Mouse (Mus musculus) thymus, postnatal 10 days (tissue): ENCODE measurements around the gene Fam184a.

ENCODE experiments used
- DNase-seq, 2 experiments: peaks; one replicate each; pipeline ENCODE4 v3.0.0; 2021; ENCODE audit warnings: low spot score in 2 of 2

Fam184a gene

DNA sequence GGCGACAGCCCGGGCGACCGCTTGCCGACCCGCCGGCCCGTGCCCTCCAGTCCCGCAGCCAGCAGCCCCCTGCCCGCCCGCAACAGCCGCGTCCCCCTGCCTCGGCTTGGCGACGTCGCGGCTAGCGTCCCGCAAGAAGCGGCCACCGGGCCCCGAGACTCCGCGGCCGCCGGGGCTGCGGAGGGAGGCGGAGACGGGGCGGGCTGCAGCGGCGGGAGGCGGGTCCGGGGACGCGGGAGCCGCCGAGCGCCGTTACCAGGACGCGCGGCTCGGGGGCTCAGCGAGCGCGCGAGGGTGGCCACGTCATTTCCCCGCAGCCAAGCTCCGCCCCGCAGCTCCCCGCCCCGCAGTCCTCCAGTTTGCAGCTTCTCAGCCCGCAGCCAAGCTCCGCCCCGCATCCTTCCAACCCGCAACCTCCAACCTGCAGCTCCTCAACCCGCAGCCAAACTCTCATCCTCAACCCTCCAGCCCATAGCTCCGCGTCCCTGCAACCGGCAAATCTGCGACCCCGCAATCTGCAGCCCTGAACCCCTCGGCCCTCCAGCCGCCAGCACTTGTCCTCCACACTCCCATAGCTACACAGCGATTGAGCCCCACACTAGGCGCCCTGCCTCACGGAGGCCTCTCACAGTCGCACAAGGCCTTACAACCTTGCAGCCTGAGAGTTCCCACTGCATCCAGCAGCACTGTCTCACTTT lies at the start of gene Fam184a:
Gene Fam184a, minus strand, starts transcription at position 169 of the 698 bp plus-strand sequence.
- no peak for DNase-seq

- no peak for DNase-seq
Measured at GRCm38 (mm10) chr10:53796258-53796581, 45.3 kb upstream of the Fam184a start.

DNA sequence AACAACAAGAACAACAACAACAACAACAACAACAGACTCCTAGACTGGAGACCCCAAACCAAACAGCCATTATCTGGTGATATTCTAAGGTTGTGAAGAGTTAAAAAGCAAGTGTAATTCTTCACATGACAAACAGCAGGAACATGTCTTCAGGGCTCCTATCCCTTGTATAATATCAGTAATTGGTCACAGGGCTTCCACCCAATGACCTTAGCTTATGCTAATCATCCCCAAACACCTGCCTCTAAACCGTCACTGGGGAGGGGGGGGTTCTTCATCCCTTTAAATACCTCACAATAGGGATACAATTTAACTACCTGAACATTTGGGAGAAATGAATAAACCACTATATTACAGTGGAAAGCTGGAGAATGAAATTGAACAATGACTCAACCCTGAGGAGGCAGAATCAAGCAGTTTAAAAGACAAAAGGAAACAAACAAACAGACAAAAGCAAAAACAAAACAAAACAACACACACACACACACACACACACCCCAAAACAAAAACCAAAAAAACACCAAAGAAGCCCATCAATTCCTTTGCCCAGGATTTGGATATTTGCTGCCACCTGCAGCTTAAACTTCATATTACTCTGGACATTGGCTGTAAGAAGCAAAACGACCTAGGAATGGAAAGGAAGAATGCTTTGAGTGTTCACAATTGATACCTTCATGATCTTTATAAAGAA lies 44.8 kb upstream of the Fam184a start:
- no peak for DNase-seq

DNA sequence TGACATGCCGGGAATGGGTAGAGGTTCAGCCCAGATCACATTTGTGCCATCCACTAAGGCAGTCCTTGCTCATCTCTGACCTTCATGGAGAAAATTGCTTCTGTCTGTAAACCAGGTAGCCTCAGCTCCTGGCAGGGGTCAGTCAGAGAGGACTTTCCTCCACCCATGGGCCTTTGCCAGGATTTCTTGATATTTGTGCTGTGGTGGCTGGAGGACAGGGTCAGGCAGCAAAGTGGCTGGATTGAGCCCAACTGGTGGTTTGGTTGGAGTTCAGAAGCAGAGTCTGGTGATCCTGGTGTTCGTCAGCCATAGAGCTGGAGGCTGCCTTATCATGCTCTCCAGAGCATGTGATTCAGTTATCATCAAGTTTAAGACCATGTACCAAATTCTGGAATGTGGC lies 40.4 kb upstream of the Fam184a start:
- no peak for DNase-seq

- no peak for DNase-seq
Measured at GRCm38 (mm10) chr10:53776591-53776990, 25.7 kb upstream of the Fam184a start.

DNA sequence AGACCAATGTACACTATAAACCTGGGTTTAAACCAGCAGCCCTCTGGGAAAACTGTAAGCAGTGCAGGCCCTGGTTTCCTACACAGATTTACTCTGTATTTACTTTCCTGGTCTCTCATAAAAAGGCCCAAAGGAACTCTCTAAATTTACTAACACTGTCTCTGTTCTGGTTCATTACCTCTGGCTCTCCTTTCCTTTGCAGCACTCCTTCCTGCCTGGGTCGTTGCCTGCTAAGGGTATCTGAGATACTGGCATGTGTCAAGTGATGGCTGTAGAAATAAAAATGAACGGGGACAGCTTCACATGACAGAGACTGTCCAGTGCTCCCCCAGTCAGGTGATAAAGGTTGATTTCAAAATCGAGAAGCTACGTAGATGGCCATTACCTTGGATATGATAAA lies 21.8 kb upstream of the Fam184a start:
- no peak for DNase-seq

- no peak for DNase-seq
Measured at GRCm38 (mm10) chr10:53771480-53771879, 20.6 kb upstream of the Fam184a start.

DNA sequence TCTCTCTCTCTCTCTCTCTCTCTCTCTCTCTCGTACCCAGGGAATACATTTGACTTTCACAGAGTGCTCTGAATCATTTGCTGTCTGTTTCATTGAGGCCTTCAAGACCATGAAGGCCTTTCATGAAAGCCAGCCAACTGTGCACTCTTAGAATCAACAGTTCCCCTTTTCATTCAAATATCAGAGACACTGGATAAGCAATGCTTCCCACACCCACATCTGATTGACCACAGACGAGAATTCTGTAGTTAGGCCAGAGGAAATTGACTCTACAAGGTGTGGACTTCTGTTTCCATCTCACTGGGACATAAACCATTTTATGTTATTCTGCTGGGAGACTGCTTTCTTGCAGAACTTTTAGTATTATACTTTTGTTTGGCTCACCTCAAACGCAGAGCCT lies 17.8 kb upstream of the Fam184a start:
- no peak for DNase-seq

GRCm38 (mm10) chr10:53765471-53765870 lies 14.5 kb upstream of the Fam184a start:
- DNase-seq = no peak

DNA sequence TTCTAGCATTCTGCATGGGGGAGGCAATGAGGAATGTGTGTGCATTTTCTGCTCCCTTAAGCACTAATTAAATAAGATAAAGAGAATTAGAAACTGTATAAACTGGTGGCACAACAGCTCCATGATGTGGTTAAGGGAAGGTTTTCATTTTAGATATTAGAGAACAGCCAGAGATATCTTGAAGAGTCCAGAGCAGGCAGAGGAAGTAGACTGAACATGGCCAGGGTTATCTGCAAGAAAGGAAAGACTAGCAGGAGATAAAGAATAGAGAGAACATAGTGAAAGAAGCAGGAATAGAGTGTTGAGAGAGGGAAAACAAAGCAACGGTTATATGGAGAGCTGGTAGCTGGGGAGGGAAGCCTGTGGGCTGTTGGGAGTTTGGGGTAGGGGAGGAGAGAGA lies 1.8 kb upstream of the Fam184a start:
- no peak for DNase-seq

- DNase-seq = no peak
Measured at GRCm38 (mm10) chr10:53750275-53750954, 508 bp downstream of the Fam184a start.

GRCm38 (mm10) chr10:53746039-53746438 lies 4.9 kb downstream of the Fam184a start:
- DNase-seq = no peak

GRCm38 (mm10) chr10:53742961-53743360 lies 8.0 kb downstream of the Fam184a start:
- no peak for DNase-seq

- DNase-seq = no peak
Measured at GRCm38 (mm10) chr10:53740014-53740413, 10.9 kb downstream of the Fam184a start.

DNA sequence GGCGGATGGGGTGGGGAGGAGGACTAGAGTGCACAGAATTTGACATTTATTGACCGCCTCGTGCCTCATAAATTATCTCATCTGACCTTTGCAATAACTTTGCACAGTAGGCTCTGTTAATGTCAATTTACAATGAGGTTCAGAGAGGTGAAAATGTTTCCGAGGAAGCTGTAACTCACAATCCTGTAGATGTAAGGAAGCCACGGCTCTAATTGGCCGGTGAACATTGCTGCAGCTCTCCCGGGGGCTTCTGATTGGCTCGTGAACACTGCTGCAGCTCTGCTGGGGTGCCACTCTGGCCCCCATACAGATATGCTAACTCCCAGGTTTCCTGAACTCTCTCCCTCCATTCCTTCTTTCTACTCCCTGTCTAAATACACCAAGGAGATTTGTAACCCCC lies 12.1 kb downstream of the Fam184a start:
- no peak for DNase-seq

DNA sequence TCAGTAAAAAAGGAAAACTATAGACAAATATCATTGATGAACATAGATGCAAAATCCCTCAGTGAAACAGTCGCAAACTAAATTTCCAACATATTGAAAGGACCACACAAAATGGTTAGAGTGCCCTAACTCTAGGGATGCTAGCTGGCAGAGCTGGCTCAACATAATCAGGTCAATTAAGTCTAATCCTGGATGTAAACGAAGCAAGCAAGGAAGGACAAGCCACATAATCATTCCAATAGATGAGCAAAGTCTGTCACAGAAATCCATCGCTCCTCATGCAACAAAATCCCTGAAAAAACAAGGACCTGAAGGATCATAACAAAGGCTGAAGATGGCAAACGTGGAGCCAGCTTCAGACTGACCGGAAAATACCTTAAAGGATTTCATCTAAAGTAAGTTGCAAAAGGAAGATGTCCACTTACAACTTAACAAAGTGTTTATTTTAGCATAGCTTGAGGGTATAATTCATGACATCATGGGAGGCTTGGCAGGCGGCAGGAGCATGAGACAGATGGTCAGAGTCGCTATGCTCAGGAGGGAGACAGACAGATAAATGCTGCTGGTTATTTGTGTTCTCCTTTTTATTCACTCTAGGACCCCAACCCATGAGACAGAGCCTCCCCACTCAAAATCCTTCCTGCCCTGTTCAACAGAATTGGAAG lies 15.6 kb downstream of the Fam184a start:
- no peak for DNase-seq

DNA sequence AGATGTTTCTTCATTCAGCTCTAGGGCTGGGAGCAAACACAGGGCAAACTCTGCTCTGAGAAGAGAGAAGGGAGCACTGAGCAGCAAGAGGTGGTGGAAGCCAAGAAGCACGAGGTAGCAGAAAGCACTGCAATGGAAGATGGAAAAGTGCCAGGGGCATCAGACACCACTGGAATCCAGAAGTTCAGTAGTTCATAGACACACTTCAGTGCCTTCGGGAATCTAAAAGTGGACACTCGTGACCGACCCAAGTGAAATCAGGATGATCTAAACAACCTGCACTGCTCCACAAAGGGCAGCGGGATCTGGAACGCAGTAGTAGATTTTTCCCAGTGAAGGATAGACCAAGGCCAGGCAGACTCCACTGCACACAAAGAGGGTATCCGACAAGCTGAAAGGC lies 18.6 kb downstream of the Fam184a start:
- DNase-seq = no peak

- DNase-seq = no peak
Measured at GRCm38 (mm10) chr10:53728883-53729282, 22.0 kb downstream of the Fam184a start.

DNA sequence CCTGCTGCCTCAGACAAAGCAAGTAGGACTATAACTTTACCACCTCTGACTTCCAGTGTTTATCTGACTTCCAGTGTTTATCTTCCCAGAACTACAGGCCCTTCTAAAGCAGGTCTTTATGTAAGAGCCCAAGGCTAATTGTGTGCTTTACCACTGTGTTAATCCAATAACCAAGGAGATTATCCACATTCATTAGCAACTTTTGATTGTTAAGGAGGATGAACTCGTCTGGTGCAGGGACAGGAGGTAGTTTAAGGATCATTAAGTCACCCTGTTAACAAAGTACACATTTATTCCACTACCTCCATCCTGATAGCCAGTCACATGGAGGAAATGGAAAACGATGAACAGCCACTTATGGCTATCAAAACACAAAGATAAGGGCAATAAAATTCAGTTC lies 25.6 kb downstream of the Fam184a start:
- no peak for DNase-seq

GRCm38 (mm10) chr10:53704516-53704915 lies 46.4 kb downstream of the Fam184a start:
- DNase-seq = no peak

GRCm38 (mm10) chr10:53698531-53698930 lies 52.4 kb downstream of the Fam184a start:
- no peak for DNase-seq

- DNase-seq = no peak
Measured at GRCm38 (mm10) chr10:53694757-53695156, 56.2 kb downstream of the Fam184a start.

DNA sequence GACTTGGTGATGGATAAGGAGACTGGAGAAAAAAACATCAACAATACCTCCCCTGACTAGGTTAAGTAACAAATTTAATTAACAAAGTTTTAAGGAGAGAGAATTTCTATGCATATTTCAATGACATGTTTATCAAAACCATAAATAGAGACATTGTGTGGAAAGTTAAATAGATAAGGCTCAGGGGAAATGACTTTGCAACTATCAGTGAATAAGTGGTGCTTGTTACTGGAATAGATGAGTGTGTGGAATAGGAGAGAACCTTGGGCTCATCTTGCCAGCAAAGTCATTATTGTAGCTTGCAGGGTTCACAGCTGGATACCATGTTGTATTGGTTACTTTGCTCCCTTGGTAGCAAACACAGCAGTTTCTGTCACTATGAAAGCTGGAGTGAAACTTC lies 59.7 kb downstream of the Fam184a start:
- DNase-seq = no peak
